Mouse (Mus musculus) megakaryocyte, embryonic 14.5 days (primary cell): ENCODE measurements around the gene Ranbp9. TPM values are rescaled to one million over a fixed set of nuclear protein-coding genes. Genes with fewer than 3 reads are reported as not detected.

ENCODE experiments used
- H3K27me3 ChIP-seq: replicated peaks from 2 replicates; pipeline ENCODE3; 2012; ENCODE audit warnings: inconsistent platforms
- H3K36me3 ChIP-seq: replicated peaks from 2 replicates; pipeline ENCODE3; 2012; ENCODE audit warnings: low read length, inconsistent platforms, mixed read lengths
- H3K4me1 ChIP-seq: 2 replicates; pipeline ENCODE4 v1.6.1; 2012; ENCODE audit warnings: inconsistent platforms
- H3K4me3 ChIP-seq: replicated peaks from 2 replicates; pipeline ENCODE3; 2012; ENCODE audit warnings: moderate library complexity, mild to moderate bottlenecking, inconsistent platforms
- H3K9me3 ChIP-seq: 2 replicates; pipeline ENCODE4 v1.6.1; 2012; ENCODE audit warnings: inconsistent platforms
- FLI1 ChIP-seq: IDR thresholded peaks from 2 replicates; pipeline ENCODE4 v1.6.1; 2012; ENCODE audit warnings: low read length, inconsistent platforms, mixed read lengths
- GATA1 ChIP-seq: IDR thresholded peaks from 3 replicates; pipeline ENCODE4 v1.6.1; 2012; ENCODE audit warnings: mixed read lengths, low read length, inconsistent platforms, borderline replicate concordance
- polyA plus RNA-seq: library from polyadenylated mRNA; stranded (reverse); fragments of >175 nt; gene quantifications from 2 replicates; pipeline ENCODE4 v1.2.3, GENCODE M21; 2012; ENCODE audit warnings: low replicate concordance; ENCODE audit not compliant: insufficient read depth

Gene Ranbp9
- polyA plus RNA-seq, 1 experiment = 40.8 TPM

- TF ChIP-seq FLI1 = no peak
- no peak for TF ChIP-seq GATA1
- no peak overlapping the region for H3K4me3 ChIP-seq
- H3K4me1 ChIP-seq = peaks cover 38% of the 10 kb centered on the region
- peaks cover 88% of the 10 kb centered on the region for H3K36me3 ChIP-seq
- no peaks in the 10 kb centered on the region for H3K9me3 ChIP-seq
- no peaks in the 10 kb centered on the region for H3K27me3 ChIP-seq
Measured at GRCm38 (mm10) chr13:43428436-43428835, 52.6 kb downstream of the Ranbp9 start.

GRCm38 (mm10) chr13:43415249-43415648 is 65.8 kb downstream of the Ranbp9 start:
- Histone ChIP-seq H3K36me3 (peaks cover 100% of the 10 kb centered on the region), H3K4me1 (peaks cover 8% of the 10 kb centered on the region; the same call in 1 of the 2 replicates), H3K4me3 (no peak overlapping the region), H3K27me3 (no peaks in the 10 kb centered on the region), H3K9me3 (no peaks in the 10 kb centered on the region)
- TF ChIP-seq GATA1 (no peak), FLI1 (no peak)

- H3K36me3 ChIP-seq = peaks cover 99% of the 10 kb centered on the region
Measured at GRCm38 (mm10) chr13:43413611-43414010, 67.5 kb downstream of the Ranbp9 start.

GRCm38 (mm10) chr13:43412311-43412710 is 68.8 kb downstream of the Ranbp9 start:
- Histone ChIP-seq H3K9me3 (no peaks in the 10 kb centered on the region), H3K27me3 (no peaks in the 10 kb centered on the region), H3K36me3 (peaks cover 99% of the 10 kb centered on the region), H3K4me3 (no peak overlapping the region), H3K4me1 (peaks cover 3% of the 10 kb centered on the region; the same call in 1 of the 2 replicates)
- TF ChIP-seq FLI1 = no peak
- no peak for TF ChIP-seq GATA1

More at GRCm38 (mm10) chr13:43413611-43414010, 67.5 kb downstream of the Ranbp9 start:
- TF ChIP-seq GATA1 (no peak), FLI1 (no peak)
- H3K4me1 ChIP-seq = peaks cover 3% of the 10 kb centered on the region; the same call in 1 of the 2 replicates
- H3K9me3 ChIP-seq = no peaks in the 10 kb centered on the region
- no peak overlapping the region for H3K4me3 ChIP-seq
- H3K27me3 ChIP-seq = no peaks in the 10 kb centered on the region

- Histone ChIP-seq H3K36me3 (peaks cover 82% of the 10 kb centered on the region), H3K9me3 (peaks cover 15% of the 10 kb centered on the region), H3K27me3 (no peaks in the 10 kb centered on the region), H3K4me3 (peak overlapping the region; percentile 87), H3K4me1 (peaks cover 34% of the 10 kb centered on the region)
- TF ChIP-seq FLI1 = no peak
- TF ChIP-seq GATA1 = no peak
Measured at GRCm38 (mm10) chr13:43399576-43399975, 81.5 kb downstream of the Ranbp9 start.

GRCm38 (mm10) chr13:43398297-43399080 is 82.6 kb downstream of the Ranbp9 start, which contains the start of gene Nol7:
Gene Nol7, plus strand, starts transcription at chr13:43398390.
- peak within 1 kb of the TSS; percentile 97 for H3K4me3 ChIP-seq
- no peaks in the 10 kb centered on the region for H3K27me3 ChIP-seq
- peaks cover 23% of the 10 kb centered on the region for H3K9me3 ChIP-seq
- peaks cover 34% of the 10 kb centered on the region for H3K4me1 ChIP-seq
- TF ChIP-seq FLI1 (no peak), GATA1 (no peak)
- H3K36me3 ChIP-seq = peaks cover 81% of the 10 kb centered on the region

GRCm38 (mm10) chr13:43397700-43398296 is 83.3 kb downstream of the Ranbp9 start:
- no peak for TF ChIP-seq FLI1
- no peak for TF ChIP-seq GATA1
- H3K9me3 ChIP-seq = peaks cover 23% of the 10 kb centered on the region
- peaks cover 74% of the 10 kb centered on the region for H3K36me3 ChIP-seq
- peak overlapping the region; percentile 97 for H3K4me3 ChIP-seq
- peaks cover 34% of the 10 kb centered on the region for H3K4me1 ChIP-seq
- H3K27me3 ChIP-seq = no peaks in the 10 kb centered on the region

GRCm38 (mm10) chr13:43385321-43385720 is 95.8 kb downstream of the Ranbp9 start:
- no peak overlapping the region for H3K4me3 ChIP-seq
- peaks cover under 1% of the 10 kb centered on the region for H3K4me1 ChIP-seq
- H3K9me3 ChIP-seq = peaks cover 12% of the 10 kb centered on the region
- TF ChIP-seq GATA1 (no peak), FLI1 (no peak)
- H3K27me3 ChIP-seq = no peaks in the 10 kb centered on the region
- H3K36me3 ChIP-seq = peaks cover 60% of the 10 kb centered on the region

- peaks cover 9% of the 10 kb centered on the region for H3K9me3 ChIP-seq
Measured at GRCm38 (mm10) chr13:43379989-43380388, 101.1 kb downstream of the Ranbp9 start.

More at GRCm38 (mm10) chr13:43379989-43380388, 101.1 kb downstream of the Ranbp9 start:
- Histone ChIP-seq H3K27me3 (no peaks in the 10 kb centered on the region), H3K4me1 (peaks cover 39% of the 10 kb centered on the region), H3K4me3 (peak overlapping the region; percentile 31), H3K36me3 (peaks cover 95% of the 10 kb centered on the region)
- no peak for TF ChIP-seq GATA1
- TF ChIP-seq FLI1 = no peak
